Mouse (Mus musculus) lung, embryonic 14.5 days (tissue): ENCODE results near the gene Trim71. TPM values are rescaled to one million over a fixed set of nuclear protein-coding genes. Genes with fewer than 3 reads are reported as not detected.

Experiments
- ATAC-seq: fragments of 200-750 bp; cut with Nextera tagmentation; 2 replicates; pipeline ENCODE4 v1.8.0; 2017; ENCODE audit warnings: mild to moderate bottlenecking, moderate TSS enrichment, moderate library complexity; ENCODE audit not compliant: insufficient read depth
- DNase-seq: peaks from one replicate; pipeline ENCODE4 v3.0.0-alpha.2; 2015
- H3K27ac ChIP-seq: fragments of 300-500 bp; sonication (generic); 2 replicates; pipeline ENCODE4 v1.5.1; 2014; ENCODE audit warnings: low read depth, mild to moderate bottlenecking, moderate library complexity
- H3K27me3 ChIP-seq: fragments of 300-500 bp; sonication (generic); 2 replicates; pipeline ENCODE4 v1.6.1; 2014; ENCODE audit warnings: low read length, control low read depth; ENCODE audit not compliant: insufficient read depth
- H3K36me3 ChIP-seq: fragments of 300-500 bp; sonication (generic); 2 replicates; pipeline ENCODE4 v1.6.1; 2014; ENCODE audit warnings: control low read depth; ENCODE audit not compliant: insufficient read depth
- H3K4me1 ChIP-seq: fragments of 300-500 bp; sonication (generic); 2 replicates; pipeline ENCODE4 v1.6.1; 2014; ENCODE audit warnings: antibody characterized with exemption, control low read depth; ENCODE audit not compliant: insufficient read depth
- H3K4me2 ChIP-seq: fragments of 300-500 bp; sonication (generic); 2 replicates; pipeline ENCODE4 v1.6.1; 2014; ENCODE audit warnings: mild to moderate bottlenecking
- H3K4me3 ChIP-seq: fragments of 300-500 bp; sonication (generic); 2 replicates; pipeline ENCODE4 v1.5.1; 2014; ENCODE audit warnings: low read depth, low read length
- H3K9ac ChIP-seq: fragments of 300-500 bp; sonication (generic); 2 replicates; pipeline ENCODE4 v1.6.1; 2014
- H3K9me3 ChIP-seq: fragments of 300-500 bp; sonication (generic); 2 replicates; pipeline ENCODE4 v1.6.1; 2016; ENCODE audit warnings: low read depth, low read length, control low read depth
- CTCF ChIP-seq: IDR thresholded peaks from 2 replicates; pipeline ENCODE4 v1.5.1; 2016; ENCODE audit warnings: antibody characterized with exemption, low read depth
- WGBS: fragments of 180-500 bp; shearing (Covaris S2); extraction: QIAGEN DNeasy Blood & Tissue Kit; methylation state at CpG from one replicate; pipeline ENCODE4 v1.1.7; 2014; 5-methylcytosine and 5-hydroxymethylcytosine counted together
- polyA plus RNA-seq: library from polyadenylated mRNA; unstranded; fragments of >200 nt; fragmentation: Nextera tagmentation; extraction: Ambion mirVana; gene quantifications from 2 replicates; pipeline ENCODE4 v1.2.1, GENCODE M21; 2014

The Trim71 gene
- polyA plus RNA-seq, 1 experiment from 2014 or later: 1.5 TPM

DNA sequence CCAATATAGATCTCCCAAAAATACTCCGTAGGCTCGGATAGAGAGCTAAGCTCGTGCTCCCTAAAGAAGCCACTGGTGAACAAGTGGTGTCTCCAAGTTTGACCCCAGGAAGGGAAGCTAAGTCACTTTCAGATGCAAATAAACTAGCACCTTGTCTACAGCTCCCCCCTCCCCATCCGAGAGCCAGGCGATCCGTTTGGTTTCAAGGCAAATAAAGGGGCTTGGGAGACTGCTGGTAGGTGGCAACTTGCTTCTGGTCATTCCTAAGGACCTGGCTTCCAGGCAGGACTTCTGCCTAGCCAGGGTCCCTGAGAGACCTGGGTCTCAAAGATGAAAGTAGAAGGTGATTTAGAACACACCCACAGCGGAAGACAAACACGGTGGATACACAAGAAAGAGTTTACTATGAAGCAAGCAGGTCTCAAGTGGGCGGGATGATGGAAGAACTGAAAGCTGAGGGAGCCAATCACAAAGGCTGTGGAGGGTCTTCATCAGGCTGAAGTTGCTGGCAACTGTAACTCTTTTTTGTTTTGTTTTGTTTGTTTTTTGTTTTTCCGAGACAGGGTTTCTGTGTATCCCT, 7.8 kb downstream of the Trim71 start:
- Histone ChIP-seq H3K36me3 (no peaks in the 10 kb centered on the region), H3K27ac (no peak overlapping the region; the same call in 1 of the 2 replicates), H3K9me3 (no peaks in the 10 kb centered on the region), H3K9ac (no peak overlapping the region), H3K4me3 (no peak overlapping the region), H3K4me1 (peaks cover 3% of the 10 kb centered on the region; the same call in 1 of the 2 replicates), H3K4me2 (no peak overlapping the region), H3K27me3 (peaks cover 8% of the 10 kb centered on the region; the same call in 1 of the 2 replicates)
- ATAC-seq (no peak), DNase-seq (no peak)
- 48% methylated on average over 10 of the region's 10 CpGs for WGBS
- no peak for TF ChIP-seq CTCF

DNA sequence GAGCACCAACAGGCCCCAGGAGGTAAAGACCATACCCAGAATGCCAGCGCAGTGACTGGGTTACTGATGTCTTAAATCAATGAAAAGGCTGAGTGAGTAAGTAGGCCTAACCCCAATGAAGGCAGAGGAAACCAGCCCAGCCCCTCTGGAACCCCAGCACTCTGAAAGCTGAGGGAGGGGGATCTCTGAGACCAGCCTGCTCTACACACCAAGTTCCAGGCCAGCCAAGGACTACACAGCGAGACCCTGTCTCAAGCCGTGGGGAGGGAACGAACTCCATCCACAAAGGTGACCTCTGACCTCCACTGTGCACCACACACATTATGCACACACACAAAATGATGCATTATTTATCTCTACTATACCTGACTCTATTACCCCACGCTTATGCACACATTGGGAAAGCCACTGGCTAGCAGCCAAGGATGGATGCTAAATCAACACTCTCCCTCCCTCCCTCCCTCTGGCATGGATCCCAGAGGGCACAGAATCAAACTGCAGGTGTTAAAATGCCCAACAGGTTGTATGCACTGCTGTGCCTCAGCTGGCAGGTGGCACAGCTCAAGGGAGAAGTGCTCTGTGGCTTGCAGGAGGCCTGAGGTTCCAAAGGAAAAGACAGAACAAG, 9.7 kb downstream of the Trim71 start:
- peaks cover 3% of the 10 kb centered on the region; the same call in 1 of the 2 replicates for H3K27me3 ChIP-seq
- whole genome bisulfite sequencing: 41% methylated on average over 5 of the region's 5 CpGs
- no peak for TF ChIP-seq CTCF
- no peaks in the 10 kb centered on the region for H3K9me3 ChIP-seq
- peak; percentile 72 for ATAC-seq
- H3K27ac ChIP-seq: peak overlapping the region; percentile 82
- DNase-seq: peak; percentile 90
- H3K4me3 ChIP-seq: no peak overlapping the region
- no peaks in the 10 kb centered on the region for H3K36me3 ChIP-seq
- peaks cover 9% of the 10 kb centered on the region for H3K4me1 ChIP-seq
- H3K4me2 ChIP-seq: peak overlapping the region; percentile 25
- no peak overlapping the region for H3K9ac ChIP-seq

DNA sequence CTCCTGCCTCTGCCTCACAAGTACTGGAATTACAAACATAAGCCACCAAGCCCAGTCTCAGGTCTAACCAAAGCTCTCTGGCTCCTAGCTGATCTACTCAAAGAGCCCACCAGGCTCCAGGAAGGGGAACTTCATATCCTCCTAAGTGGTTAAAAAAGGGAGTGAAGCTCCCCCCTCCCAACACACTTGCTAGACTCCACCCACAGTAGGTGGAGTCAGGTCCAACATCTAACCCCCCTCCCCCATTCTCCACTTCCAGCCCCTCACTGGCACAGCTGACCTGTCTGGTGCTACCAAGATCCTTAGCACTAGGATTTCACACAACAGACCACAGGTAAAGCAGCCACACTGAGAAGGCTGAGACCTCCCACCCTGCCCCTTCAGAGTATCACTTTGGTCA, 10.3 kb downstream of the Trim71 start:
- no peak for TF ChIP-seq CTCF
- DNase-seq (no peak), ATAC-seq (no peak)
- Histone ChIP-seq H3K4me2 (no peak overlapping the region), H3K36me3 (no peaks in the 10 kb centered on the region), H3K27me3 (no peaks in the 10 kb centered on the region), H3K9me3 (no peaks in the 10 kb centered on the region), H3K4me1 (peaks cover 9% of the 10 kb centered on the region), H3K9ac (no peak overlapping the region), H3K27ac (peak overlapping the region; percentile 73), H3K4me3 (no peak overlapping the region)

DNA sequence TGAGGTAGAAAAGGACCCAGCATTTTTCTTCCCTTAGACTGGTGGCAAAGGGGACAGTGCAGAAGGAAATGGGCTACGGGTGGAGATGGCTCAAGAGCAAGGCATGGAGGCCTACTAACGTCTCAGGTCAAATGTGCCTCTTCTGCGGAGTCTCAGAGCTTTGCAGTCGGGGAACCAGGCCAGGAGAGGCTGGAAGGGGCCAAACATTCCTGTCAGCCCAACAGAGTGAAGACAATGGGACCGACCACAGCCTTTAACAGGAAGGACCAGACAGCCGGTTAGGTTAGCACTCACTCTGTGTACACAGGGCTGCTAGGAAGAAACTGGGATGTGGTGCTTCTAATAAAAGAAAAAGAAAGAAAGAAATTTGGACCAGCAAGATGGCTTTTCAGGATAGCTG, 14.1 kb downstream of the Trim71 start:
- no peak overlapping the region for H3K4me3 ChIP-seq
- no peaks in the 10 kb centered on the region for H3K36me3 ChIP-seq
- no peak overlapping the region for H3K9ac ChIP-seq
- ATAC-seq (no peak), DNase-seq (peak; percentile 57)
- peak overlapping the region; percentile 7; the same call in 1 of the 2 replicates for H3K4me2 ChIP-seq
- no peaks in the 10 kb centered on the region for H3K9me3 ChIP-seq
- no peak for TF ChIP-seq CTCF
- no peaks in the 10 kb centered on the region for H3K27me3 ChIP-seq
- H3K4me1 ChIP-seq: peaks cover 42% of the 10 kb centered on the region
- 23% methylated on average over 6 of the region's 6 CpGs for WGBS
- peak overlapping the region; percentile 62; the same call in 1 of the 2 replicates for H3K27ac ChIP-seq

DNA sequence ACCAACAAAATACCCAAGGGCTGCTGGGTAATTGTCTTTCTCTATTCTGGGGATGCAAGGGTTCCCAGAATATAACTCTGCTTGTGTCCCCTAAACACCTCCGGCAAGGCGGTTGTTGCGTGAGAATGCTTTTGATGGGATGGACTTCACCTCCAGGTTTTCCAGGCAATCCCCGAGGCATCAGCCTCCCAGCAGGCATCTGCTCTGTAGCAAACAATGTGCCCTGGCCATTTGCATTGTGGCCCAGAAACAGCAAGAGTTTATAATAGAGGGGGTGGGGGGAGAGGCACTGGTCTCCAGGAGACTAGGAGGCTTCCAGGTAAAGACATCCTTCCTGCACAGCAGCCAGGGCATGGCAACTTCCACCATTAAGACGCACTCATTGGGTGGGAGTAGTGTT, 15.1 kb downstream of the Trim71 start:
- no peak for TF ChIP-seq CTCF
- ATAC-seq (no peak), DNase-seq (no peak)
- no peak overlapping the region for H3K9ac ChIP-seq
- peak overlapping the region; percentile 43; the same call in 1 of the 2 replicates for H3K27ac ChIP-seq
- peaks cover 49% of the 10 kb centered on the region for H3K4me1 ChIP-seq
- H3K4me2 ChIP-seq: no peak overlapping the region
- H3K27me3 ChIP-seq: no peaks in the 10 kb centered on the region
- no peaks in the 10 kb centered on the region for H3K36me3 ChIP-seq
- 39% methylated on average over 5 of the region's 5 CpGs for WGBS
- H3K4me3 ChIP-seq: no peak overlapping the region
- no peaks in the 10 kb centered on the region for H3K9me3 ChIP-seq

DNA sequence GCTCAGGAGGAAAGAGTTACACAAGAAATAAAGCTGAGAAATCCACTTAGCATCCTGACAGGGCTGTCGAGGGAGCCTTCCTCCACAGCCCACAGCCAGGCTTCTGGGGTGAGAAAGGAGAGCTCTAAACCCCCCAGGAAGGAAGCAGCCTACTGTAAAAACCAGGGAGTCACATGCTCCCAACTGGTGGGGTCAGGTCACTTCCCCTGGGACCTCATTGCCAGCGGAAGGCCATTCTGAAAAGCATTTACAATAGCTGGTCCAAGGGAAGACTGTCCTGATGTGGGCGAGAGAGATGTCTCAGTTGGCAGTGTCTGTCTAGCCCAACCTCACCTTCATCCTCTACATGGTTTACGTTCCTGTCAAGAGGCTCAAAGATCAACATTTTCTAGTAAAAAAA, 15.7 kb downstream of the Trim71 start:
- WGBS: 24% methylated on average over 4 of the region's 4 CpGs
- Histone ChIP-seq H3K9me3 (no peaks in the 10 kb centered on the region), H3K4me1 (peaks cover 52% of the 10 kb centered on the region), H3K36me3 (no peaks in the 10 kb centered on the region), H3K4me2 (peak overlapping the region; percentile 16; the same call in 1 of the 2 replicates), H3K4me3 (no peak overlapping the region), H3K9ac (no peak overlapping the region), H3K27me3 (no peaks in the 10 kb centered on the region), H3K27ac (peak overlapping the region; percentile 73)
- no peak for DNase-seq
- ATAC-seq: no peak
- no peak for TF ChIP-seq CTCF

DNA sequence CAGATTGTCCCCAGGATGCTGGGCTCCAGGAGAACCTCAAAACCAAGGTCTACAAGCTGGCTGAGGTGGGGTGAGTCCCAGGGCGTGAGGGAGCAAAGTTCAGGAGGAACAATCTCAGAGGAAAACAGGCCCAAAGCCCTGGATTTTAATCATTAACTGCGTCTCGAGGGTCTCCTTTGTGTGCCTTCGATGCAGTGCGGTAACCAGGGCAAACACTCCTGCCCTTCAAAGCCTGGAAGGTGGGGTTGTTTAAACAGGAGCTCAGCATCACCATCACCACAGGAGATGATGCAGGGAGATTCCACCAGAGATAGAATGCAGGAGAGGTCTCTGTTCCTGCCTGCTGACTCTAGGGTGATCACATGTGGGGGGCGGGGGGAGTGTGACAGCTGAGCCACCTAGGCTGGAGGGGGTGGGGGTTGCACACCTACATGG, 16.5 kb downstream of the Trim71 start:
- H3K27ac ChIP-seq: peak overlapping the region; percentile 89
- no peak overlapping the region for H3K4me3 ChIP-seq
- no peaks in the 10 kb centered on the region for H3K27me3 ChIP-seq
- no peaks in the 10 kb centered on the region for H3K9me3 ChIP-seq
- TF ChIP-seq CTCF: no peak
- no peak overlapping the region; the same call in 1 of the 2 replicates for H3K9ac ChIP-seq
- H3K4me1 ChIP-seq: peaks cover 52% of the 10 kb centered on the region
- DNase-seq (peak; percentile 77), ATAC-seq (peak; percentile 44)
- H3K4me2 ChIP-seq: peak overlapping the region; percentile 16; the same call in 1 of the 2 replicates
- no peaks in the 10 kb centered on the region for H3K36me3 ChIP-seq
- 45% methylated on average over 6 of the region's 6 CpGs for WGBS
